Mouse (Mus musculus): ENCODE results near the gene March8.

DNA sequence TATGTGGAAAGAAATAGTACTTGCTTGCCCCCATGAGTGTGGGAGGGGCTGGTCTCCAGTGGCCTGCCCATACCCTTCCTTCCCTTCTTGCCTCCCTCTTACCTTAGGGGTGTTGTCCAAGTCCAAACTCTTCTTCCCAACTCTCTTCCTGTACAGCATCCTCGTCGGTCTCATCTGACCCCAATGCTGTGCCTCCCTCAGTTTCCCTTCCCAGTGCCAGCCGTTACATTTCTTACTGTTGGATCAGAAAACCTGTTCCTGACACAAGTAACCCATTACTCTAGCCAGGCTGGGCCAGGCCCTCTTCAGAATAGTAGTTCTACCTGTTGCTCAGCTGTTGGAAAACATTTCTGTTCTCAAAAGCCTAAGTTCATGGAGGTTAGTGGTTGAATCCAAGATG, 64.6 kb downstream of the March8 start:
- no peak for TF ChIP-seq CTCF (IDR thresholded peaks at IDR 0.05; ENCODE audit: extremely low read depth, insufficient read depth, insufficient read length, insufficient replicate concordance)
- no peak for TF ChIP-seq POLR2A (IDR thresholded peaks at IDR 0.05; ENCODE audit: low read depth, low read length)

All from spleen, adult 2 months (tissue).